Mouse (Mus musculus) heart, postnatal 14 days (tissue): ENCODE measurements around the gene Ptrhd1. TPM values are rescaled to one million over a fixed set of nuclear protein-coding genes. Genes with fewer than 3 reads are reported as not detected.
"Not testable (repeated sequence)": the region's sequence is repeated elsewhere in the genome, so short reads cannot be mapped to it uniquely, and the experiment has no call there.

Experiments used
- DNase-seq, 2 experiments: peaks; one replicate each; pipeline ENCODE4 v3.0.0; 2021 to 2022
- intact Hi-C: fragments of 180-260 bp; cut with DNase I; formaldehyde crosslinking; loops from one replicate; pipeline ENCODE4 v1.15.1; 2025
- total RNA-seq, 2 experiments: library from RNA; stranded (reverse); gene quantifications; 2 replicates each; pipeline ENCODE4 v1.2.3; 2021

The Ptrhd1 gene
- total RNA-seq, 2 experiments from 2014 or later, result 4.3 to 4.6 TPM

DNA sequence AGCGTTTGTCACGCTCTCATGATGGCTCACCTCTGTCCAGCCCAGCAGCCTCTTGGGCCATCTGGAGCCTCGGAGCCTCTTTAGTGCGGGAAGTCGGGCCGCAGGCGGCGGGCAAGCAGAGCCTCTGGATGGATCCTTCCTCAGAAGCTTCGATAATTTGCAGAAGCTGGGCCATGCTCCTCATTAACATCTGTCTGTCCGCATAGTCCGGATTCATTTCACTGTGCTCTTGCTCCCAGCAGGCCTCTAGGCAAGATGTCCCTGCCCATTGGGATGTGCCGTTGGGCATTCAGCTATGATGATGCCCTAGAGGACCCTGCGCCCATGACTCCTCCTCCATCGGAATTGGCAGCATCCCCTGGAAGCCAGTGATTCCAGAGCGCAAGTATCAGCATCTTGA lies 3.7 kb downstream of the Ptrhd1 start:
- intact Hi-C loops, result no loop called here

DNA sequence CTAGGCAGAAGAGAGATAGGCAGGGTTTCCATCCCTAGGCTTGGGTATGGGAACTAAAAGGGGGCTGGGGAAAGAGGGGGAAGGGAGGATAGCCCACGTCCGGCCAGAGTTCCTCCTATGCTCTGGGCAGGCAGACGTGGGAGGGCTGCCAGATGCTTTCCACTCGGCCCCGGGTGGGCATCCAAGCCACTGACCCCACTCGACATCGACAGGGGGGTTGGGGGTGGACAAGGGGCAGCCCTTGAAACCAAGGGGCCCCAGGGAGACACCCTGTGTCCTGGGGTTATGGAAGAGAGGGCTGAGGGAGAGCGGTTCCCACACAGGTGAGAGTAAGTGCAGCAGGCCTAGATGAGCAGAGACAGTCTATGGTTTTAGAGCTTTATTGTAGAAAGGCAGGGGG lies 6.5 kb downstream of the Ptrhd1 start:
- intact Hi-C loops, DNase-seq: not testable (repeated sequence)

More for the DNA sequence above, 3.7 kb downstream of the Ptrhd1 start:
- no peak for DNase-seq

DNA sequence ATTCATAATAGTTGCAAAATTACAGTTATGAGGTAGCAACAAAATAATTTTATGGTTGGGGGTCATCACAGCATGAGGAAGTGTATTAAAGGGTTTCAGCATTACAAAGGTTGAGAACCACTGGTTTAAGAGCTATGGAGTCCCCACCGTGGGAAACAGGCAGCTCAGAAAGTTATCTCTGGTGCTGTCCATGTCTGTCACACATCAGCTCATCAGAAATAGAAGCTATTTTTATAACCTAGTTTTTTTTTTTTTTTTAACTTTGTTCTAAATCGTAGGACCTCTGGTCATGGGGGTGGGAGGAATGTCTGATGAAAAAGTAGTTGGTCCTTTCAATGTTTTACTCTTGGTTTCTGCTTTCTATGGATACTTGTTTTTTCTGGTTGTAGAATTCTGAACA lies 10.0 kb downstream of the Ptrhd1 start:
- DNase-seq, result no peak
- intact Hi-C loops, result no loop called here

DNA sequence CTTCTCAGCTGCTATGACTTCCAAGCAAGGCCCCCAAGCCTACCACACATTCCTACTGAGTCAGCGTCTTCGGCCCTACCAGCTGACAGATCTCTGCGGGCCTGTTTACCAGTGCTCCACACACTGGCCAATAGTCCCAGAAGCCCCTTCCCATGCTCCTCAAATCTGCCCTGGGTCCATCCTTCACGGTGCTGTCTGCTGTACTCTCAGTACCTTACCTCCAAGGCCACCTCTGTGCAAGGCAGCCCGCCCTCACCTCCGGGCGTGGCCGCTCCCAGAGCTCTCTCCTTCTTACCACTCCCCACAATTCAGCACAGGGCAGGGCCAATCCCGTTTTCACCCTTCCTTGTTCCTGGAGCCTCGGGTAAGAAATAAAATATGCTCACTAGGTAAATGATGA lies 11.9 kb downstream of the Ptrhd1 start:
- no peak for DNase-seq
- intact Hi-C loops, result no loop called here

DNA sequence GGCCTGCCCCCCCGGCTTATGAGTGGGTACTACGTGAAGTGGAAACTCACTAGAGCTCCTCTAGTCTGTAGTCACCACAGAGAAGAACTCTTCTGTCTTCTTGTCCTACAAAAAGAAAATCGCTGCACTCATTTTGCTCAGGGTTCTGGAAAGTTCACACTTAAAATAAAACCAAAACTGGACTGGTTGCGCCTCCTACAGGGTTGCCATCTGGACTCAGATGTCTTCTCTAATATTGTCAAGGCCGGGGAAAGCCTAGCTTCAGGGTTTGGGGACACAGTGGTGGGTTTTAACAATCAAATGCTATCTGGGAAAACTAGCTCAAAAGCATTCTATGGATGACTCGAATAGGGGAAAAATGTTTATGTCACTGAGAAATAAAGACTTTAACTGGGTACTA lies 16.0 kb downstream of the Ptrhd1 start:
- intact Hi-C loops, result no loop called here
- no peak for DNase-seq

DNA sequence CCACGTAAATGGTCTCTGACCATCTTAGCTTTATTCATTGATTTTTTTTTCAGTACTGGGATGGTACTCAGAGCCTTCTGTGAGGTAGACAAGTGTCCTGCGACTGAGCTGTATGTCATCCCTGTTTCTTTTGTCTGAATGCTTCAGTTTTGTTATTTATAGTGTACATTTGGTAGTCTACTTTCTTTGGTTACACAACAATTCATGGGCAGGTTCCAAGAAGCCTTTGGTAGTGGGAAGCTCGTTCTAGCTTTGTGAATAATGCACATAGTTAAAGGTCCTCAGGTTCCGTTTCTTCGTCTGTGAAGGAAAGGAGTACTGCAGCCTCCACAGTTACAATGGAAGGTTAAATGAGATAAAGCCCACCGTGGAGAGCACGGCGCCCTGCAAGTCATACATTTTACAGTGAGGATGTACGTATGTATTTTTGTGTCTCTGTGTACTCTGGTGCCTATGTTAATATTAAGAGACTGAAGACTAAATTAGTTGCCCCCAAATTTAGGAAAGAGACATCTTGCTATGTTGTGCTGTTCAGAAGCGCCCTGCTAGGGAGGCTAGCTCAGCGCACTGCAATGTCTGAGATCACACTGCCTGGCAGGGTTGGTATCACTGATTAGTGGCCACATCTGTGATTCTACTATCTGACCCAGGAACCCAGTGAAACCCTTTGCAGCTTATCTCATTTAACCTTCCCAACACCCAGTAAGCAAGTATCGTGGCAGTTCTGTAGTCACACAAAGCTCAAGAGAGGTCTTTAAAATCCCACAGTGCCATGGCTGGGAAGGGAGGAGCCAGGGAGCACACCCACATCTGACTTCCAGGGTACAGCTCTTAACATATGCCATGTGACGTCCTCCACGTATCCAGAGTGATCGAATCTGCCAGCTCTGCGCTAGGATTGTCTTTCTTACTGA lies 19.2 kb downstream of the Ptrhd1 start:
- intact Hi-C loops, result no loop called here
- no peak for DNase-seq

DNA sequence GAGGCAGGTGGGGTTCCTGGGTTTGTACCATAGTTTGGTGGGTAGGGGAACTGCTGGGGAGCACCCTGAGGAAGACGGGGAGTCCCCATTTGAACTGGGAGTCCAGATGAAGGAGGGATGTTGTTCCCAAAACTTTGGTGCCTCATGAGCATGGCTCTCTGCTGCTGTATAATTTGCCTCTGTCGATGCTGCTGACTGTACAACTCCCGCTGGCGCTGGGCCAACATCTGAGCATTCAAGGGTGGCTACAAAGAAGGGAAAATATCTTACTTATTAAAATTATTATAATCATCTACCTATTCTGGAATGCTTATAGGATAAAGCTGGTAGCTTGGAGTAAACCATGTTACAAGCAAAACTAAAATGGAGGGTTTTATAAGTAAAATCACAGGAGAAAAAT lies 33.9 kb downstream of the Ptrhd1 start:
- intact Hi-C loops, result no loop called here
- peak in 1 of 2 experiments; percentile 10 for DNase-seq

DNA sequence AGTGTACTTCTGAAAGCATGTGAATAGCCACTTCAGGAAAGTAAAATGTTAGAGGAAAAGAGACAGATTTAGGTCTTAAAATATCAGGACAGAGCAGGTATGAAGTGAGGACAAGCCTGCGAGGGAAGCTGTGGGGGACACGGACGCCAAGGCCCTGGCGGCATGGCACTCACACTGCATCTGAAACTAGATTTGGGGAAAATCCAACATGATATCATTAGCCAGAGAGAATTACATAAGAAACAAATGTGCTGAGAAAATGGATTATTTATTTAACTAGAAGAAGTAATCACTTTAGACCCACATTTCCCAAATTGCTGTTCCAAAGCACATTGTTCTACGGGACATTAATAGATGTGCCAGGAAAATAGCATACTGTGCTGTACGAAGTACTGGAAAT lies 37.3 kb downstream of the Ptrhd1 start:
- DNase-seq, result no peak
- intact Hi-C loops, result no loop called here

DNA sequence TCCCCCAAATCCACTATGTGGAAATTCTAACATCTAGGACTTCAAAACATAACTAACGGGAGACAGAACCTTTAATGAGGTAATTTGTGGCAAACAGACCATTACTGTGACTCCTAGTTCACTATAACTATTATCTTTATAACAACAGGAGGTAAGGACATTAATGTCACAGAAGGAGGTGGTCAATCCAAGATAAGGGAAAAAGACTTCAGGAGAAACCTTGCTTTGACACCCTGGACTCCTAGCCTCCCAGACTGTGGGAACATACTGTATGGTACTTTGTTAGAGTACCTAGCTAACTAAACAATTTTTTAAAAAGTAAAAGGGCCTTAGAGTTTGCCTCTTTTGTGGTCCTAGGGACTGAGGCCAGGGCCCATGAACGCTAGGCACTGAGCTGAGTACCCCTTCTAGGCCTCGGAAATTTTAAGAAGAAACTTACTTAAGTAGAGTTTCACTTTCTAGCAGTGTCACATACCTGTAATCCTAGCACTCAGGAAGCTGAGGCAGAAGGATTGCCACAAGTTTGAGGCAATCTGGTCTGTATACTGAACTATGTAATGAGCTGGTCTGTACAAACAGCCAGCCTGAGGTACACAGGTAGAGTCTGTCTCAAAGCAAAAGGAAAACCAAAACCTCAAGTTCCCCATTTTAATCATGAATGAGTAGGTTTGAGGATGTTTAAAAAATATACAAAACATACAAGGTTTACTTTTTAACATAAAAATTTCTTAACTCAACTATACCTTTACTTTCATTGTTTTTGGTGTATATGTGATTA lies 45.3 kb downstream of the Ptrhd1 start:
- DNase-seq, result no peak
- intact Hi-C loops, result no loop called here

DNA sequence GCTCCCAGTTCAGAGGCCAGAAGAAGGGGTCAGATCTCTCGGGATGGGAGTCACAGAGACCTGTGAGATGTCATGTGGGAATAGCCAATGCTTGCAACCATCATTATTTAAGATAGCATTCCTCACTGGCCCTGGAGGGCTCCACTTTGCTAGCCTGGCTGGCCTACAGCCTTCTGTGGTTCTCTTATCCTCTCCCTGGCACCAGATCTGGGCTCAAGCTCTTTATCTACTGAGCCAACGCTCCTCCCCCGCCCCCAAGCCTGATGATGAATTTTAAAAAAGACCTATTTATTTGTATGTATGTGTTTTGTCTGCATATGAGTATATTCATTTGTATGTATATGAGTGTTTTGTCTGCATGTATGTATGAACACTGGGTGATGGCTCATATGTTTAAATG lies 46.1 kb downstream of the Ptrhd1 start:
- intact Hi-C loops, result loop anchor here (5.0 kb wide), 1 partner anchor 267 kb away; no protein-coding TSS in a partner anchor
- no peak for DNase-seq

DNA sequence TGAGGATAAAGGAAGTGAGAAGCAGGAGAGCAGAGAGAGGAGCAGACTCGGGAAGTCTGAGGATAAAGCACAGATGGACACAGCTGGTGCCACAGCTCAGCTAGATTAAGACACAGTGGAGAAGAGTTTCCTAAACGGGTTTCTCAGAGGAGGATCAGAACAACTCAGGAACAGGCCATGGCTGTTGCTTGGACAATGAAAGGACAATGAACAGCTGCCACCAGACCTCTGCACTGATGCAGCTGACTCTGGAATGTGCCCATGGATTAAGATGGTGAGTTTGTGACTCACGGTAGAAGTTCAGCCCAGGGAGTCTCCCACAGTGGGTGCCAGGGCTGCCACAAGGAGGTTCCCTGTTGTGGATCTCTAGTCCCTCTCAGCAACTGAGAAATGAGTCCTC lies 51.4 kb downstream of the Ptrhd1 start:
- intact Hi-C loops, result no loop called here
- peak; percentile 15 to 44 for DNase-seq

Other genes with a start within 250 kb of the Ptrhd1 start
- 10 to 100 TPM in 1 of 2 experiments, 1 to 10 TPM in 1; 9.4 to 10.1 TPM for gene Efr3b, start 195.1 kb upstream of the Ptrhd1 start, total RNA-seq
- gene Dnajc27, start 151.4 kb upstream of the Ptrhd1 start, total RNA-seq, result 1 to 10 TPM; 6.2 to 6.6 TPM
- gene Adcy3, start 100.9 kb upstream of the Ptrhd1 start, total RNA-seq, result 1 to 10 TPM; 4.5 to 7.2 TPM
- 1 to 10 TPM; 3.3 to 3.4 TPM for gene Cenpo, start 267 bp downstream of the Ptrhd1 start, total RNA-seq
- 10 to 100 TPM; 32.1 to 33.6 TPM for gene Ncoa1, start 243.2 kb downstream of the Ptrhd1 start, total RNA-seq